Mouse (Mus musculus): ENCODE measurements at regions not wholly inside any gene's neighbourhood (a gene's known extent, or its start where the extent isn't known, plus 50 kb on each side); places are given as distances from the start of the nearest gene placed in this dataset.

DNA sequence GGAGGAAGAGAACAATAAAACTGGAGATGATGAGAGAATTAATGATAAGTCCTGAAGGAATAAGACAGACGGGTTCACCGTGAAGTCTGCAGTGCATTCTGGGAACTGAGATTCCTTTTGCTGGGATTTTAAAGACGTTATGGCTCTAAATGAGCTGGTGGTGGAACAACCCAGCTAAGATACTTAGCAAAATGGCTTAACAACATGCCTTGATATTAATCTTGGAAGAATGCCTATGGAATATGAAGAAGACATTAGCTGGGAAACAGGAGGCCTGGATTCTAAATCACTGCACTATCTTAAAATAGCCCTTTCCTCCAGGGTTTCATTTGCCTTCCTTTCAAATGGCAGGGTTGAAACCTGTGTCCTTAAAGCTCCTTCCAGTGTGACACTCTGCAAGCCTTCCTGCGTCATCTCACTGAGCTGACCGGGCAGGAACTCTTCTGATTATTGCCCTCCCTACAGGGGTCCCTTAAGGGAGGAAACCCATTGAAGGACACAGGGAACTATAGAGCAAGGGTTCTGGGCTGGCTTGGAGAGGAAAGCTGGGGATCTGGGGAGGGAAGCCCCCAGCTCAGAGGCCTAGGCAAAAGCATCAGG is 323.9 kb upstream of the Trib2 start:
- no peak for ATAC-seq (ENCODE audit: low TSS enrichment)

- ATAC-seq (ENCODE audit: low TSS enrichment) = no peak
These were observed 322.4 kb upstream of the Trib2 start for GRCm38 (mm10) chr12:16139152-16139551.

DNA sequence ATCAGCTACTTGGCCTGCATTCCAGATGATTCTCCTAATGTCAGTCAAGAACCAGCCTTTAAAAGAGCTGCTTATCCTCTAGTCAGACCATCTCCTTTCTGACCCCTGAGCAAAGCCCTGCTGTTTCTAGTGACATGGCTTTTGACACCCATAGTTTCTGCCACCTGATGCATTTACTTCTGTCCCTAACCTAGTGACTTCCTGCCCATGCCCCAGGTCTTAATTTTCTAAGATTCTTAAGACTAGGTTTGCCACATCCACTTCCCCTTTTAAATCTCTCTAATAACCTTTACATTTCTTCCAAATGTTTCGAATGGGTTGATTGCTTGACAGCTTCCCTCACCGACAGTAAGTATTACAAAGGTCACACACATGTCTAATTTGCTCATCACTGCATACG is 321.1 kb upstream of the Trib2 start:
- ATAC-seq (ENCODE audit: low TSS enrichment) = no peak

GRCm38 (mm10) chr12:16136214-16136671 is 319.5 kb upstream of the Trib2 start:
- ATAC-seq (ENCODE audit: low TSS enrichment) = no peak

DNA sequence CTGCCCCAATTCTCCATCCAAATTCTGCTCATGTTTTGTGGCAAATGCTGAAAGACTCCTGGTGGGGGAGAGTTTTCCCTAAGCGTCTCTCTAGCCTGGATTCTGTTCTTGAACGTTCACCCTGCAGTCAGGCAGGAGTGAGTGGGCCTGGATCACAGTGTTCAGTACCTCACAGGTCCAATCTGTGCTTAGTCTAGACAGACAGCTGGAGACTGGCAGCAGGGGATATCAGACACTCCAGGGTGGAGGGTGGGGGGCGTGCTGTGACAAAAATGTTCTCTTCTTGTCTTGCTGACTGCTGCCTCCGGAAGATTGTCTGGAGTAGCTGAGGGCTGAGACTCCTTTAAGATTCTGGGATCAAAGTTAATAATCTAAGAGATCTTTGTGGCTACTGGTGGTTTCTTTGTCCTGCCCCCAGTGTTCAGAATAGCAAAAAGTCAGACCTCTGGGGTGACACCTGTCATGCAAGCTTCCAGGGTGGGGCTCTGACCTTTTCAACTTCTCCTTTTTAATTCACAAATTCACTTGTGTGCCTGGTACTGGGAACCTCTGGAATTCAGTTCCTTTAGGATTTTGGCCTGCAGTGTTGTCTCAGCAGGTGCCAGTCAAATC is 319.0 kb upstream of the Trib2 start:
- peak; percentile 96 for ATAC-seq (ENCODE audit: low TSS enrichment)

- no peak for ATAC-seq (ENCODE audit: low TSS enrichment)
These were observed 317.7 kb upstream of the Trib2 start for GRCm38 (mm10) chr12:16134446-16134845.

DNA sequence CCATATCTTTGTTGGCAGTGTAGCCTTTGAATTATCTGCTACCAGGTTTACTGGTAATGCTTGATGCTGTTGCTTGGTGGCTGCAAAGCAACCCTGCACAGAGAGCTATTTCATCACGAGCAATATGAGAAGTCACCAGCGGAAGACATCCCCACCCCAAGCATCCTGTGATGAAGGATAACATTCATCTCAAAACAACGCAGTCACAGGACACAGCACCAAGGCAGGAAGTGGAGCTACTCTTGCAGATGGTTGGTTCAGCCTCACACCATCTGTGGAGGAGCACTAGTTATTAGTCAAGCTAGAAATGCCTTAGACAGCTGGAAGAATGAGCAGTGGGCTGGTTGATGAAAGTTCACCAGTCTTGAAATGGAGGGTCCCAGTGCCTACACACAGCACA is 316.5 kb upstream of the Trib2 start:
- ATAC-seq (ENCODE audit: low TSS enrichment) = no peak

GRCm38 (mm10) chr12:16131740-16132077 is 315.0 kb upstream of the Trib2 start:
- ATAC-seq (ENCODE audit: low TSS enrichment) = no peak

DNA sequence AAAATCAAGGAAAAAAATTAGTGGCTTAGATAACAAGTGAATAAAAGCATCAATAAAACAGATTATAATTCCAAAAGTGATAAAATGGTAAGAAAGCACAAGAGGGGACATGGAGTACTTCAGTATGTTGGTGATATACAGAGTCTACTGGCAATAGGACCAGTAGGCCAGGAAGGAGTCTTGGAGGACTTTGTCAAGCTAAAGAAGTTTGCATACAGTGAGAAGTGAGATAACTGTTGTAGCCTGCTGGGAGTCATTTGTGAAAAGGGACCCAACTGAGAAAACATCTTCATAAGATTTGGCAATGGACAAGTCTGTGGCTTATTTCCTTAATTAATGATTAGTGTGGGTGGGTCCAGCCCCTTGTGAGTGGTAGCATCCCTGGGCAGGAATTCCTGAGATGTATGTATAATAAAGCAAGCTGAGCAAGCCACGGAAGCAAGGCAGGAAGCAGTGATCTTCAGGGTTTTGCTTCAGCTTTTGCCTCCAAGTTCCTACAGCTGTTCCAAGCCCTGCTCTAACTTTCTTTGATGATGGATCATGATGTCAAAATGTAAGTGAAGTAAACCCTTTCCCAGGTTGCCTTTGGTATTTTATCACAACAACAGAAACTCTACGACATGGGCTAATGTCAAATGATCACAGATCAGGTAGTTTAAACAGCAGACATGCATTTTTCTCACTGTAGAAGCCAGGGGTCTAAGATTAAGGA is 314.5 kb upstream of the Trib2 start:
- ATAC-seq (ENCODE audit: low TSS enrichment) = no peak

GRCm38 (mm10) chr12:16130605-16131004 is 313.9 kb upstream of the Trib2 start:
- ATAC-seq (ENCODE audit: low TSS enrichment) = no peak

DNA sequence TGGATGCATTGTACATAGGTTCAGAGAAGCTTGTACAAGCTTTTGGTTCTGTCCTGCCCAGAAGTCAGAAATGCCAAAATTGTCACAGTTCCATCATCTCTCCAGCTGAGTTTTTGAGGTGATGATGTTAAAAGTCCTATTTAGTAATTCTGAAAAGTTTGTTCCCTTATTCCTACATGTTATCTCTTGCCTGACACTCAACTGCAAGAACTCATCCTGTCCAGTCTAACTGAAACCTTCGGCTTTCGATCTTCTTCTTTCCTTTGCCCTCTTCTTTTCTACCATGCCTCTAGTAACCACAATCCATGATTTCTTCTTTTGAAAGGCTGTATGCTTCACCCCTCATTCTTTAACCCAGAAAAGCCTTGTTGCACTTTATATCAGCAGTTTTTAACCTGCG is 313.2 kb upstream of the Trib2 start:
- no peak for ATAC-seq (ENCODE audit: low TSS enrichment)

DNA sequence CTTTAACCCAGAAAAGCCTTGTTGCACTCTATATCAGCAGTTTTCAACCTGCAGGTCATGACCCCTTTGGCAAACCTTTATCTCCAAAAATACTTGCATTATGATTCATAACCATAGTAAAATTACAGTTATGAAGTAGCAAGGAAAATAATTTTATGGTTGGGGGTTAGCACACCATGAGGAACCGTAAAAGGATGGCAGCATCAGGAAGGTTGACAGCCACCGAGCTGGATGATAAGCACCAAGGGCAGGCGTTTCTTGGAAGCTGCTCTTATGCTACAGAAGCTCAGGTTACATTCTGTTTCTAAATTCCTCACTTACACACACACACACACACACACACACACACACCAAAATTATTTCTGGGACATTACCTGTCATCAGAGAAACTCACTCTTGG is 312.5 kb upstream of the Trib2 start:
- ATAC-seq (ENCODE audit: low TSS enrichment) = no peak

DNA sequence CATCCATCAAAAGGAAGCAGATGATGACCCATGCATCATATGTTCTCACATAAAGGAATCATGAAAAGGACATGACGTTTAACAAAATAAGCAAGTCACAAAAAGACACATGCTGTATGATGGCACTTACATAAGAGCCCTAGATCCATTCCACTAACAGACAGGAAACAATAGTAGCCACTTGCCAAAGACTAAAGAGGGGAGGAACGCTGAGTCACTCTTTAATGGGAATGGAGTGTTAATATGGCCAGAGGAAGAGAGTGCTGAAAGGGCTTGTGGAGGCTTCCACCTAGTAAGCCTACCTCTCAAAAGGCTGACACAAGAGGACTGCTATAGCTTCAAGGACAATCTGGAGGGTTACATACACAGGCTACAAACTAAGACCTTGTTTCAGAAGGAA is 308.2 kb upstream of the Trib2 start:
- ATAC-seq (ENCODE audit: low TSS enrichment) = no peak

DNA sequence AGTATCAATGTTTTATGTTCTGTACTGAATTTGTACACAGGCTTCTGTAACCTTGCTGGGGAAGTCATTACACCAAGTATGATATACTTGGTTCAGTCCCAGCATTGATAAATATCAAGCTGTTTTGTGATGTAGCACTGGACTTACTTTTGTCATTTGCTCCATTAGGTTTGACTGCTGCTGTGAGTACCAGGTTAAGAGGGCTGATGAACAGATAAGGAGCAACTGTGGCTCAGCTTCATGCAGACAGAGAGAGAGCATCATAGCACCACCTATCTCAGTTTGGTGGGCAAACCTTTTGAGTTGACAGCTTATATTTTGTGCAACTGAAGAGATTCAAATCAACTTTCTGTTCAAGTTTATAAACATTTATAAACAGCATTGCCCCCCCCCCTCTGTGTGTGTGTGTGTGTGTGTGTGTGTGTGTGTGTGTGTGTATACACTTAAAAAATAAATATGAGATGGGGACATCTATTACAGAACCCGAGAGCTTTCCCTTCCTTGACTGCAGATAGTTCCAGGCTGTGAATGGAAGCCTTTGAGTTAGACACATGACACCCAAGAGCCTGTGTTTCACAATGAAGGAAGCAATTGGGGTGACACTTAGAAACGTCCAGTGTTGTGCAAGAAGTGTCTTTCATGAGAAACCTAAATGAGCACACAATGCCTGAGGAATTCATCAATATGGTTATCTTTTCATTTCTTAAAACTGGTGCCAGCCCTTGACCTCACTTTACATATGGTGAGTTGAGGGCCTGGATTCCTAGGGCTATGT is 305.8 kb upstream of the Trib2 start:
- no peak for ATAC-seq (ENCODE audit: low TSS enrichment)

- no peak for ATAC-seq (ENCODE audit: low TSS enrichment)
These were observed 305.1 kb upstream of the Trib2 start for GRCm38 (mm10) chr12:16121787-16122186.

DNA sequence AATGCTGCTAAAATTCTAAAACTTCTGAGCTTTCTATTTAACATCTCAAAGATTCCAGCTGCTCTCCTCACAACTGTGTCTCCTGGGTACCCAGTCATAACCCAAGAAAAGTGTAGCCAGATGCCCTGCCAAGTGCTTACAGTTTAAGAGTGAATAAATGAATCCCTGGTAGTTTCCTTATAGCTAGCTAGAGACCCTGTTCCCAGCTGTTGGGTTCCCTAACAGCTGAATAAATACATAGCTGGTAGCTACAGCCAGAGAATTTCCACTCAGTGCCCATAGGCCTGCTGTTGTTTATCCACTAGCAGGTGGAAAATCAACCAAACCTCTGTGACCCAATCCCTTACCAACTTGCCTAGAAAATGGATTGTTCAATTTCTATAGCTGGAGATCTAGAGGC is 302.0 kb upstream of the Trib2 start:
- no peak for ATAC-seq (ENCODE audit: low TSS enrichment)

DNA sequence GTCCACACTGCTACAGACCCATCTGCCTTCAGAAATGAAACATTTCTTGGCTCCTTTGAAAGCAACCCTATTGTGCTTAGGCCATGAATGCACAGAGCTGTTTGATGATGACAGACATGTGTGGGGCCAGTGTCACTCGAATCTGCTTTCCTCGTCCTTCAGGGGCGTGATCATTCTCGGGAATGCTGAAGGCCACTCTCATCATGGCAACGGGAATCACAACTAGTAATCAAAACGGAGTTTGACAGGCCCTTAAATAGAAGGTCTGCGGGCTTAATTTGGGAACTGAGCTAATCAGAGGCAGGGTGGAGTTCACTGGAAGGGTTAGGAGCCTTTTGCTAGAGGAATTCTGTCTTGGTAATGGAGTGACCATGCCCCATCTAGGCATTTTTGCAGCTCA is 290.2 kb upstream of the Trib2 start:
- no peak for ATAC-seq (ENCODE audit: low TSS enrichment)

DNA sequence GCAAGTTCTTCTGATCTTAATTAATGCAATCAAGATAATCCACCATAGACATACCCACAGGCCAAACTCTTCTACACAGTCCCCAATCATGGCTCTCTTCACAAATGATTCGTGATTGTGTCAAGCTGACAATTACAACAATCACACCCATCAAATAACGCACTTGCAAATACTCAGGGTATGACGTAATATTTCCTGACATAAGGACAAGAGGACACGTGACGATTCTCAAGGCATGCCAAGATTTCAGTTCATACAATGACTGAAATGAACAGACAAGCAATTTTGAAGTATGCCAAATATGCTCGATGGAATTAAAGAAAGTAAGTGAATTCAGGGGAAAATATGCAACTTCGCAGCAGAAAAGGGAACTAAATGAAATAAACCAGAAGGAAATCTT is 282.1 kb upstream of the Trib2 start:
- ATAC-seq (ENCODE audit: low TSS enrichment) = no peak

DNA sequence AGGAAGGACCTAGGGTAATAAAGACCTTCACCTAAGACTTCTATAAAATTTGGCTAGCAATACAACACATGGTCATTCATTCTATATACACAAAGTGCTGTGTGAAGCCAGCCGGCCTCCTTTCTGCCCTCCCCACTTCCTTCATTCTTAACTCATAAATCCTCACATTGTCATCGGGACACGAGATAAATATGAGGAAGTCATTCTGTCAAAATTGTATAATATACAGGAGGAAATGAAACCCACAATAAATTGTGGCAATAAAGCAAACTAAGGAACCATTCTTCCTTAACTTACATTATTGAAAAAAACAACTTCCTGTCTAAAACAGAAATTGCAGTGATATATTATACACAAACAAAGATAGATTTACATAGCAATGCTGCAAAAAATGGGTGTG is 275.9 kb upstream of the Trib2 start:
- ATAC-seq (ENCODE audit: low TSS enrichment) = no peak

- no peak for ATAC-seq (ENCODE audit: low TSS enrichment)
These were observed 274.6 kb upstream of the Trib2 start for GRCm38 (mm10) chr12:16091336-16091735.

- no peak for ATAC-seq (ENCODE audit: low TSS enrichment)
These were observed 266.5 kb upstream of the Trib2 start for GRCm38 (mm10) chr12:16083176-16083575.

DNA sequence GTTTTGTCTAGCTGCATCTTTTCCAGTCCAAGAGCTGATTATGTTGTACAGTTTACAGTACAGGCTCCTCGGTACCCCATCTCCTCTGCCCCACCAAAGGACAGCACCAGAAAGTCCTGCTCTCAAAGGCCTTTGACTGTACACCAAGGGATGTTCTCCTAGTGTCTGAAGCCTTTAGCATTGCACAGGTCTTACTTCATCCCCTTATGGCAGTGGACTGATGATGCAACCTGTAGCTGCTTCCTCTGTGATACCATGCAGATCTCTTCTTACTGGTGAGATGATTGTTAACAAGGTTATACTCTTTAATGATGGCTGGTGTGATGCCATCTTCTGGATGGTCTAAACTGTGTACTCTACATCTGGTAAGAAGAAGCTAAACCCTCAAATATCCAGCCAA is 260.5 kb upstream of the Trib2 start:
- ATAC-seq (ENCODE audit: low TSS enrichment) = no peak

GRCm38 (mm10) chr12:16075962-16076361 is 259.2 kb upstream of the Trib2 start:
- ATAC-seq (ENCODE audit: low TSS enrichment) = no peak; the same call in 1 of the 2 replicates
